Mouse (Mus musculus) CH12.LX (cell line): ENCODE data around the gene Vmo1. TPM values are rescaled to one million over a fixed set of nuclear protein-coding genes. Genes with fewer than 3 reads are reported as not detected.

ENCODE experiments used
- DNase-seq: peaks from one replicate; pipeline ENCODE4 v3.0.0-alpha.2; 2013; ENCODE audit errors: extremely low read depth
- H3K27ac ChIP-seq: 2 replicates; pipeline ENCODE4 v1.5.1; 2012; ENCODE audit warnings: low read depth, mild to moderate bottlenecking, control low read depth, moderate library complexity; ENCODE audit not compliant: insufficient read depth
- H3K27me3 ChIP-seq: replicated peaks from 2 replicates; pipeline ENCODE3; 2012; ENCODE audit warnings: inconsistent platforms
- H3K36me3 ChIP-seq, 2 experiments: replicated peaks in 1 of 2; 2 replicates each; pipeline versions ENCODE3 to v1.6.1; 2012; ENCODE audit warnings: inconsistent platforms in 1 of 2, low read length in 1 of 2, mild to moderate bottlenecking in 1 of 2, mixed read lengths in 1 of 2, moderate library complexity in 1 of 2; ENCODE audit not compliant: control insufficient read depth in 1 of 2, insufficient read depth in 1 of 2
- H3K4me1 ChIP-seq, 2 experiments: 2 replicates each; pipeline ENCODE4 v1.6.1; 2012; ENCODE audit warnings: inconsistent platforms in 1 of 2, moderate library complexity in 1 of 2; ENCODE audit not compliant: insufficient read depth in 2 of 2, control insufficient read depth in 1 of 2
- H3K4me2 ChIP-seq: 2 replicates; pipeline ENCODE4 v1.6.1; 2012; ENCODE audit warnings: low read depth, mild to moderate bottlenecking, control low read depth; ENCODE audit not compliant: poor library complexity, insufficient read depth, severe bottlenecking
- H3K4me3 ChIP-seq, 3 experiments: fragments of 150-350 bp in 1 of 3; sonication (generic) in 1 of 3; replicated peaks in 1 of 3; 2 replicates each; pipeline versions ENCODE3 to v1.5.1; 2011 to 2012; ENCODE audit warnings: low read depth in 2 of 3, low read length in 2 of 3, mild to moderate bottlenecking in 2 of 3, moderate library complexity in 2 of 3, control low read depth in 1 of 3, improper control_type of control experiment in 1 of 3, inconsistent platforms in 1 of 3, mixed read lengths in 1 of 3; ENCODE audit not compliant: poor library complexity in 1 of 3
- H3K79me2 ChIP-seq: replicated peaks from 2 replicates; pipeline ENCODE4 v1.6.1; 2012; ENCODE audit warnings: mild to moderate bottlenecking, moderate library complexity; ENCODE audit not compliant: control insufficient read depth, poor library complexity, insufficient read depth, severe bottlenecking; ENCODE audit errors: extremely low read depth
- H3K9ac ChIP-seq: 2 replicates; pipeline ENCODE4 v1.6.1; 2012; ENCODE audit warnings: low read depth, mild to moderate bottlenecking, control low read depth, moderate library complexity; ENCODE audit not compliant: insufficient read depth
- H3K9me3 ChIP-seq: replicated peaks from 2 replicates; pipeline ENCODE3; 2012; ENCODE audit warnings: low read length, inconsistent platforms, mixed read lengths
- BHLHE40 ChIP-seq: IDR thresholded peaks from 2 replicates; pipeline ENCODE4 v1.6.1; 2011; ENCODE audit warnings: mild to moderate bottlenecking, low read depth, low read length, improper control_type of control experiment
- CHD1 ChIP-seq: IDR thresholded peaks from 2 replicates; pipeline ENCODE4 v1.6.1; 2012; ENCODE audit warnings: low read depth, low read length, improper control_type of control experiment, inconsistent platforms
- CTCF ChIP-seq, 2 experiments: IDR thresholded peaks in 1 of 2; conservative IDR thresholded peaks in 1 of 2; 2 replicates each; pipeline ENCODE4 v1.5.1; 2011 to 2012; ENCODE audit warnings: low read depth in 2 of 2, low read length in 2 of 2, improper control_type of control experiment in 1 of 2, inconsistent platforms in 1 of 2, mild to moderate bottlenecking in 1 of 2, moderate library complexity in 1 of 2
- ELF1 ChIP-seq: IDR thresholded peaks from 2 replicates; pipeline ENCODE4 v1.6.1; 2014; ENCODE audit warnings: low read depth, mild to moderate bottlenecking, inconsistent platforms, low read length, improper control_type of control experiment
- EP300 ChIP-seq: IDR thresholded peaks from 2 replicates; pipeline ENCODE4 v1.6.1; 2011; ENCODE audit warnings: low read length, improper control_type of control experiment
- ETS1 ChIP-seq: conservative IDR thresholded peaks from 2 replicates; pipeline ENCODE4 v1.6.1; 2012; ENCODE audit warnings: low read depth, mild to moderate bottlenecking, inconsistent platforms, low read length, improper control_type of control experiment, moderate library complexity
- GABPA ChIP-seq: IDR thresholded peaks from 2 replicates; pipeline ENCODE4 v1.6.1; 2012; ENCODE audit warnings: low read depth, low read length, improper control_type of control experiment, inconsistent platforms; ENCODE audit not compliant: insufficient replicate concordance
- HCFC1 ChIP-seq: IDR thresholded peaks from 2 replicates; pipeline ENCODE4 v1.6.1; 2012; ENCODE audit warnings: low read depth, mild to moderate bottlenecking, inconsistent platforms, low read length, improper control_type of control experiment
- IRF4 ChIP-seq: IDR thresholded peaks from 2 replicates; pipeline ENCODE4 v1.6.1; 2014; ENCODE audit warnings: low read depth, mild to moderate bottlenecking, inconsistent platforms, low read length, improper control_type of control experiment
- JUN ChIP-seq: IDR thresholded peaks from 2 replicates; pipeline ENCODE4 v1.6.1; 2011; ENCODE audit warnings: low read depth, mild to moderate bottlenecking, low read length, improper control_type of control experiment, moderate library complexity; ENCODE audit not compliant: insufficient read depth
- JUND ChIP-seq: conservative IDR thresholded peaks from 2 replicates; pipeline ENCODE4 v1.6.1; 2011; ENCODE audit warnings: low read depth, low read length, improper control_type of control experiment
- KAT2A ChIP-seq: IDR thresholded peaks from 2 replicates; pipeline ENCODE4 v1.6.1; 2012; ENCODE audit warnings: low read length, improper control_type of control experiment, inconsistent platforms; ENCODE audit not compliant: insufficient replicate concordance
- MAX ChIP-seq: IDR thresholded peaks from 2 replicates; pipeline ENCODE4 v1.6.1; 2011; ENCODE audit warnings: low read length, improper control_type of control experiment
- MXI1 ChIP-seq: IDR thresholded peaks from 2 replicates; pipeline ENCODE4 v1.6.1; 2011; ENCODE audit warnings: mild to moderate bottlenecking, low read depth, low read length, improper control_type of control experiment
- NELFE ChIP-seq: IDR thresholded peaks from 2 replicates; pipeline ENCODE4 v1.6.1; 2011; ENCODE audit warnings: low read depth, low read length, improper control_type of control experiment
- PAX5 ChIP-seq: IDR thresholded peaks from 2 replicates; pipeline ENCODE4 v1.6.1; 2012; ENCODE audit warnings: low read length, inconsistent platforms, mixed read lengths
- RAD21 ChIP-seq: IDR thresholded peaks from 2 replicates; pipeline ENCODE4 v1.6.1; 2011; ENCODE audit warnings: low read depth, mild to moderate bottlenecking, low read length, improper control_type of control experiment, moderate library complexity
- RCOR1 ChIP-seq: conservative IDR thresholded peaks from 2 replicates; pipeline ENCODE4 v1.6.1; 2012; ENCODE audit warnings: low read depth, mild to moderate bottlenecking, inconsistent platforms, low read length, improper control_type of control experiment
- SIN3A ChIP-seq: IDR thresholded peaks from 2 replicates; pipeline ENCODE4 v1.6.1; 2012; ENCODE audit warnings: low read length, improper control_type of control experiment, inconsistent platforms
- SMC3 ChIP-seq: IDR thresholded peaks from 2 replicates; pipeline ENCODE4 v1.6.1; 2011; ENCODE audit warnings: low read depth, low read length, improper control_type of control experiment
- USF1 ChIP-seq: IDR thresholded peaks from 2 replicates; pipeline ENCODE4 v1.6.1; 2014; ENCODE audit warnings: low read depth, mild to moderate bottlenecking, inconsistent platforms, low read length, improper control_type of control experiment
- ZC3H11A ChIP-seq: IDR thresholded peaks from 2 replicates; pipeline ENCODE4 v1.6.1; 2012; ENCODE audit warnings: low read depth, mild to moderate bottlenecking, inconsistent platforms, low read length, improper control_type of control experiment
- ZNF384 ChIP-seq: IDR thresholded peaks from 2 replicates; pipeline ENCODE4 v1.6.1; 2012; ENCODE audit warnings: low read depth, low read length, improper control_type of control experiment, inconsistent platforms
- dilution Hi-C: fragments of 300-500 bp; cut with MboI; formaldehyde crosslinking; loops from 2 replicates; pipeline ENCODE4 v1.14.3; 2020; ENCODE audit warnings: low sequenced_read_pairs; ENCODE audit not compliant: extremely low pct_unique_long_range_greater_than_20kb, extremely low pct_ligation_motif_present
- in situ Hi-C: fragments of 300-500 bp; cut with MboI; formaldehyde crosslinking; loops from 3 replicates; pipeline ENCODE4 v1.14.3; 2019; ENCODE audit warnings: low sequenced_read_pairs, low pct_ligation_motif_present, low pct_unique_long_range_greater_than_20kb, mixed read lengths
- polyA plus RNA-seq: library from polyadenylated mRNA; unstranded; fragments of >175 nt; gene quantifications from 2 replicates; pipeline ENCODE4 v1.2.1, GENCODE M21; 2012; ENCODE audit warnings: low read depth; ENCODE audit not compliant: insufficient read length
- total RNA-seq, 2 experiments: library from RNA; depleted of rRNA; stranded (reverse); fragments of 300-350 nt in 1 of 2; fragments of >200 nt in 1 of 2; gene quantifications; 2 replicates each; pipeline ENCODE4 v1.2.3; 2012 to 2014

Vmo1 gene
- total and polyA plus RNA-seq, 3 experiments = 0.36 to 0.70 TPM; not detected in 1

- Histone ChIP-seq H3K4me2 (0 out of 2 replicates have a peak overlapping the region, but pooled peaks have one; percentile 70), H3K4me1 (peaks cover 20 to 79% of the 10 kb centered on the region in 2 experiments), H3K27ac (peak overlapping the region; percentile 62; the same call in 1 of the 2 replicates), H3K36me3 (no peaks in the 10 kb centered on the region), H3K9ac (no peak overlapping the region), H3K79me2 (no peaks in the 10 kb centered on the region), H3K27me3 (no peaks in the 10 kb centered on the region), H3K9me3 (no peaks in the 10 kb centered on the region), H3K4me3 (peak overlapping the region in 1 of 3 experiments; percentile 4)
- peak; percentile 75 for TF ChIP-seq ZNF384
- no peak for TF ChIP-seq NELFE
- in situ Hi-C loops (no loop called here), dilution Hi-C loops (no loop called here)
- DNase-seq = no peak
Measured at GRCm38 (mm10) chr11:70511825-70512224, 2.6 kb downstream of the Vmo1 start.

- no peak for TF ChIP-seq HCFC1
- Histone ChIP-seq H3K27me3 (no peaks in the 10 kb centered on the region), H3K9ac (no peak overlapping the region), H3K79me2 (no peaks in the 10 kb centered on the region), H3K4me3 (peak overlapping the region in 2 of 3 experiments; percentile 34 to 50), H3K27ac (no peak overlapping the region), H3K4me2 (no peak overlapping the region), H3K36me3 (no peaks in the 10 kb centered on the region), H3K4me1 (peaks cover 20 to 82% of the 10 kb centered on the region in 2 experiments), H3K9me3 (no peaks in the 10 kb centered on the region)
- in situ Hi-C loops (no loop called here), dilution Hi-C loops (no loop called here)
- DNase-seq = no peak
Measured at GRCm38 (mm10) chr11:70511242-70511641, 3.2 kb downstream of the Vmo1 start.

DNA sequence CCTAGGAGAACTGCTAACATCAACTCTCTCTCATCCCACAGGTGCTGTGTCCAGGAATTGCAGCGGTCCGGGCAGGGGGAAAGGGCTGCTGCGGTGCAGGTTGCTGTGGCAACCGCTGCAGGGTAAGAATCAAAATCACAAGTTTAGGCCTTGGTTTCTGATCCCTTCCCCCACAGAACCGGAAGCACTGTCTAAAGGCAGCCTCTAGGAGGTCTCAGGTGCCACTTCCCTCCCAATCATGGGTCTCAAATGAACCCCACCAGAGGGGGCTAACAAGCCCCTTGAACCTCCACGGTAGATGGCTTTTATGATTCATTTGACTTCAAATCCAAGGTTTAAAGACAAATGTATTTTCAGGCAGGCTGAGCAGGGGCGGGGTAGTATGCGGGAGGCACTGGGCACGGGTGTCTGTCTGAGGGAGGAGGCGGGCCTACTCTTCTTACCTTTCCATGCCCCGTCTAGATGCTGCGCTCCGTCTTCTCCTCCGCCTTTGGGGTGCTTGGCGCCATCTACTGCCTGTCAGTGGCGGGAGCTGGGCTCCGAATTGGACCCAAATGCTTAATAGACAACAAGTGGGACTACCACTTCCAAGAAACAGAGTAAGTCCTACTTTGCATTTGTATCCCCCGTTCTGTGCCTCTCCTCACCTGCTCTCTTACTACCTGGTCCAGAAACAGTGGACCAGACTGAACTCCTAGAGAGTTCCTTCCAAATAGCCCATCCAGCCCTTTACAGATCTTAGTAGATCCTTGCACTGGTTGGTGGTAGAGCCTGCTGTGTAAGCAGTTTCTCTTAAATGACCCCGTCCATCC is 4.5 kb downstream of the Vmo1 start:
- H3K79me2 ChIP-seq = no peaks in the 10 kb centered on the region
- peak overlapping the region; percentile 35; the same call in 1 of the 2 replicates for H3K4me2 ChIP-seq
- H3K4me1 ChIP-seq = peaks cover 24 to 92% of the 10 kb centered on the region in 2 experiments
- peak; percentile 88 for DNase-seq
- no peaks in the 10 kb centered on the region for H3K9me3 ChIP-seq
- no peak overlapping the region for H3K27ac ChIP-seq
- no peaks in the 10 kb centered on the region for H3K36me3 ChIP-seq
- H3K9ac ChIP-seq = no peak overlapping the region
- in situ Hi-C loops = loop anchor here (5.0 to 10.0 kb wide), 2 partner anchors 98 to 185 kb away; partner anchors contain the start of genes Alox12e and Pelp1
- H3K27me3 ChIP-seq = no peaks in the 10 kb centered on the region
- dilution Hi-C loops = no loop called here
- H3K4me3 ChIP-seq = peak overlapping the region in 2 of 3 experiments; percentile 34 to 50
- TF ChIP-seq SMC3 = peak; percentile 92
- peak; percentile 68 for TF ChIP-seq ELF1
- TF ChIP-seq CHD1 = no peak
- peak; percentile 72 for TF ChIP-seq RAD21
- no peak for TF ChIP-seq GABPA
- TF ChIP-seq USF1 = no peak
- TF ChIP-seq ZC3H11A = peak; percentile 56
- TF ChIP-seq ETS1 = no peak; the same call in none of the 2 replicates
- TF ChIP-seq MAX = peak; percentile 66
- no peak for TF ChIP-seq NELFE
- no peak for TF ChIP-seq JUND
- 0 out of 2 replicates have a peak, but pooled peaks have one; percentile 84 for TF ChIP-seq RCOR1
- TF ChIP-seq SIN3A = peak; percentile 64; the same call in 1 of the 2 replicates
- peak; percentile 58 for TF ChIP-seq BHLHE40
- TF ChIP-seq IRF4 = no peak
- TF ChIP-seq PAX5 = no peak
- TF ChIP-seq EP300 = no peak
- no peak for TF ChIP-seq MXI1
- TF ChIP-seq CTCF (conservative IDR thresholded peaks at IDR 0.05 in 1 of 2, IDR thresholded peaks at IDR 0.05 in 1 of 2; ENCODE audit: low read depth in 2 of 2, low read length in 2 of 2) = peak in 1 of 2 experiments; percentile 88; a peak in 2 of 4 replicates
- no peak for TF ChIP-seq JUN
- TF ChIP-seq ZNF384 = peak; percentile 63
- TF ChIP-seq KAT2A = no peak
